Mouse (Mus musculus): ENCODE results near the gene Serpine2. TPM values are rescaled to one million over a fixed set of nuclear protein-coding genes. Genes with fewer than 3 reads are reported as not detected.

Serpine2 gene
- total and polyA plus RNA-seq, 3 experiments: not detected

- Histone ChIP-seq H3K9me3 (replicated peaks; ENCODE audit: insufficient read depth, low read length) (no peaks in the 10 kb centered on the region), H3K27me3 (ENCODE audit: control insufficient read depth in 1 of 2, insufficient read depth in 2 of 2, low read length in 2 of 2) (no peaks in the 10 kb centered on the region), H3K4me1 (ENCODE audit: control insufficient read depth in 1 of 2, insufficient read depth in 2 of 2, low read length in 2 of 2) (no peaks in the 10 kb centered on the region), H3K79me2 (ENCODE audit: control insufficient read depth, insufficient read depth, low read length, poor library complexity) (no peaks in the 10 kb centered on the region), H3K36me3 (ENCODE audit: control insufficient read depth in 1 of 2, insufficient read depth in 2 of 2, low read length in 2 of 2) (no peaks in the 10 kb centered on the region), H3K9ac (ENCODE audit: control insufficient read depth, low read depth, low read length, poor library complexity, severe bottlenecking) (no peak overlapping the region), H3K4me3 (ENCODE audit: control insufficient read depth in 1 of 2, insufficient read depth in 1 of 2, low read depth in 2 of 2, low read length in 2 of 2) (no peak overlapping the region), H3K27ac (ENCODE audit: control insufficient read depth, low read depth, low read length) (no peak overlapping the region)
- no peak for DNase-seq (ENCODE audit: low read depth, low spot score)
- TF ChIP-seq CTCF (IDR thresholded peaks at IDR 0.05 in 2 of 3, conservative IDR thresholded peaks at IDR 0.05 in 1 of 3; ENCODE audit: control insufficient read depth in 1 of 3, insufficient read depth in 1 of 3, low read depth in 2 of 3, low read length in 3 of 3, poor library complexity in 1 of 3, severe bottlenecking in 1 of 3): no peak
- no peak for TF ChIP-seq ZNF384 (IDR thresholded peaks at IDR 0.05; ENCODE audit: low read depth, low read length)
- no peak for TF ChIP-seq JUND (IDR thresholded peaks at IDR 0.05; ENCODE audit: low read depth, low read length)
- no peak for TF ChIP-seq CHD2 (IDR thresholded peaks at IDR 0.05; ENCODE audit: low read length)
- TF ChIP-seq ZC3H11A (IDR thresholded peaks at IDR 0.05; ENCODE audit: low read depth, low read length): no peak
- TF ChIP-seq CHD1 (IDR thresholded peaks at IDR 0.05; ENCODE audit: low read depth, low read length): no peak
Observed at GRCm38 (mm10) chr1:79905241-79905640, 44.3 kb upstream of the Serpine2 start.

- H3K27me3 ChIP-seq (ENCODE audit: control insufficient read depth in 1 of 2, insufficient read depth in 2 of 2, low read length in 2 of 2): no peaks in the 10 kb centered on the region
- H3K4me3 ChIP-seq (ENCODE audit: control insufficient read depth in 1 of 2, insufficient read depth in 1 of 2, low read depth in 2 of 2, low read length in 2 of 2): no peak overlapping the region
- no peak for TF ChIP-seq POLR2AphosphoS2 (IDR thresholded peaks at IDR 0.05; ENCODE audit: low read length)
- TF ChIP-seq TAL1 (IDR thresholded peaks at IDR 0.05; ENCODE audit: low read length): no peak
- TF ChIP-seq ZKSCAN1 (IDR thresholded peaks at IDR 0.05; ENCODE audit: low read depth, low read length): no peak
- no peak for TF ChIP-seq SMC3 (IDR thresholded peaks at IDR 0.05; ENCODE audit: low read depth, low read length)
- no peak for TF ChIP-seq CTCF (IDR thresholded peaks at IDR 0.05 in 2 of 3, conservative IDR thresholded peaks at IDR 0.05 in 1 of 3; ENCODE audit: control insufficient read depth in 1 of 3, insufficient read depth in 1 of 3, low read depth in 2 of 3, low read length in 3 of 3, poor library complexity in 1 of 3, severe bottlenecking in 1 of 3)
- TF ChIP-seq JUND (IDR thresholded peaks at IDR 0.05; ENCODE audit: low read depth, low read length): no peak
- TF ChIP-seq MEF2A (IDR thresholded peaks at IDR 0.05; ENCODE audit: extremely low read depth, insufficient replicate concordance, low read depth, low read length, poor library complexity, severe bottlenecking): no peak
- TF ChIP-seq MYB (IDR thresholded peaks at IDR 0.05; ENCODE audit: low read depth, low read length): no peak
- no peak for TF ChIP-seq MAX (IDR thresholded peaks at IDR 0.05; ENCODE audit: low read length)
- TF ChIP-seq NELFE (IDR thresholded peaks at IDR 0.05; ENCODE audit: low read depth, low read length): no peak
- no peak for DNase-seq (ENCODE audit: low read depth, low spot score)
- H3K79me2 ChIP-seq (ENCODE audit: control insufficient read depth, insufficient read depth, low read length, poor library complexity): no peaks in the 10 kb centered on the region
- no peaks in the 10 kb centered on the region for H3K9me3 ChIP-seq (replicated peaks; ENCODE audit: insufficient read depth, low read length)
- no peak overlapping the region for H3K9ac ChIP-seq (ENCODE audit: control insufficient read depth, low read depth, low read length, poor library complexity, severe bottlenecking)
- no peaks in the 10 kb centered on the region for H3K36me3 ChIP-seq (ENCODE audit: control insufficient read depth in 1 of 2, insufficient read depth in 2 of 2, low read length in 2 of 2)
- no peak overlapping the region for H3K27ac ChIP-seq (ENCODE audit: control insufficient read depth, low read depth, low read length)
- no peaks in the 10 kb centered on the region for H3K4me1 ChIP-seq (ENCODE audit: control insufficient read depth in 1 of 2, insufficient read depth in 2 of 2, low read length in 2 of 2)
Observed at GRCm38 (mm10) chr1:79902901-79903300, 41.9 kb upstream of the Serpine2 start.

GRCm38 (mm10) chr1:79882648-79883047 is 21.7 kb upstream of the Serpine2 start:
- no peak overlapping the region for H3K27ac ChIP-seq (ENCODE audit: control insufficient read depth, low read depth, low read length)
- H3K9ac ChIP-seq (ENCODE audit: control insufficient read depth, low read depth, low read length, poor library complexity, severe bottlenecking): no peak overlapping the region
- H3K79me2 ChIP-seq (ENCODE audit: control insufficient read depth, insufficient read depth, low read length, poor library complexity): no peaks in the 10 kb centered on the region
- no peaks in the 10 kb centered on the region for H3K9me3 ChIP-seq (replicated peaks; ENCODE audit: insufficient read depth, low read length)
- no peak for DNase-seq (ENCODE audit: low read depth, low spot score)
- no peaks in the 10 kb centered on the region for H3K36me3 ChIP-seq (ENCODE audit: control insufficient read depth in 1 of 2, insufficient read depth in 2 of 2, low read length in 2 of 2)
- no peak for TF ChIP-seq CHD1 (IDR thresholded peaks at IDR 0.05; ENCODE audit: low read depth, low read length)
- no peak for TF ChIP-seq USF1 (IDR thresholded peaks at IDR 0.05; ENCODE audit: low read depth, low read length)
- no peak for TF ChIP-seq MAFK (IDR thresholded peaks at IDR 0.05; ENCODE audit: borderline replicate concordance, low read depth, low read length)
- no peak for TF ChIP-seq POLR2AphosphoS2 (IDR thresholded peaks at IDR 0.05; ENCODE audit: low read length)
- no peak for TF ChIP-seq MAZ (IDR thresholded peaks at IDR 0.05; ENCODE audit: low read depth, low read length)
- H3K4me3 ChIP-seq (ENCODE audit: control insufficient read depth in 1 of 2, insufficient read depth in 1 of 2, low read depth in 2 of 2, low read length in 2 of 2): no peak overlapping the region
- no peaks in the 10 kb centered on the region for H3K4me1 ChIP-seq (ENCODE audit: control insufficient read depth in 1 of 2, insufficient read depth in 2 of 2, low read length in 2 of 2)
- no peaks in the 10 kb centered on the region for H3K27me3 ChIP-seq (ENCODE audit: control insufficient read depth in 1 of 2, insufficient read depth in 2 of 2, low read length in 2 of 2)

Measured in MEL (cell line).